24 mouse cellular contexts compared by ENCODE assay signal in the genomic region with DNA sequence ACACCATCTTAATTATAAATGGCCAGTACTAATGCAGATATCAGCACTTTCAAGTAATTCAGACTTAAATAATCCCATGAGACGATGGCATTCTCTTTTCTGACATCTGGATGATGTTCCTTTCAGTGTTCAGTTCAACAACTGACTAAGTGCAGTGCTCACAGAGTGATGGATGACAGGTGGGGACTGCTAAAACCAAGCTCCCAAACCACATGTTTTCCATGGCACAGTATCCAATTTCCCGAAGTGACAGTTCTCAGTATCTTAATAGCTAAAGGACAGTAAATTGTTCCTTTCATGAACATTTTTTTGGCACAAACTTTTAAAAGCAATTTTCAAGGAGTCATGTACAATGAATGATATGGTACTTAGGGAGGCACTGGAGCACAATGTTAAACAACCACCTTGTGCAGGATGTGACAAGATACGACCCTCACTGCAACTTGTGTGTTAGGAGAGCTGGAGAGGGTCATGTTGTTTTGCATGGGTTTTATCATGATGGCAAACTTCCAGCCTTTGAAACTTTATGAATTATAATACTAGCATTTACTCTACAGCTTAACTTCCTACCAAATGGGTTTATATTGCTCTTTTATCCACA.
A peak's percentile ranks its signal among the peaks of the same experiment; 100 is the strongest.
DNase-seq lines count a peak whose midpoint lies in the region; ATAC-seq and TF ChIP-seq lines count a peak whose summit lies in the region.
"Had no signal": no experiment of that assay in that cellular context is flagged by ENCODE, and none has a peak within 500 bp of the region (broad histone marks: within the 10 kb centered on the region; RNA-seq: fewer than 3 reads in every experiment).

No protein-coding gene starts in this region.

- H3K4me2 ChIP-seq in kidney, embryonic 15.5 days, result no peak overlapping the region
- no peak overlapping the region for H3K4me2 ChIP-seq in lung, embryonic 14.5 days
- H3K4me2 ChIP-seq: forebrain, embryonic 13.5 days; heart, embryonic 15.5 days; hindbrain, embryonic 13.5 days; limb, embryonic 15.5 days; midbrain, embryonic 13.5 days had no signal

- DNase-seq in kidney, adult 11 months, result no peak
- peak; percentile 30 for DNase-seq in lung, embryonic 14.5 days
- DNase-seq in lung, postnatal 36 days, result no peak
- DNase-seq in fibroblast of lung, adult 2 months (ENCODE audit: low read depth), result peak; percentile 6
- DNase-seq in spleen, postnatal 10 days (ENCODE audit: low spot score in 2 of 2), result no peak
- no peak for DNase-seq in left cerebral cortex, postnatal 4 days
- DNase-seq: adrenal gland, postnatal 10 days; cerebellum, adult 18-20 months; cerebellum, postnatal 25 days; gastrocnemius, adult 2 months; heart, postnatal 36 days; kidney, adult 9 months; layer of hippocampus, postnatal 36 days; lung, postnatal 14 days; right cerebral cortex, postnatal 14 days; spleen, adult 18-20 months had no signal

- H3K27me3 ChIP-seq in kidney, embryonic 15.5 days, result no peaks in the 10 kb centered on the region
- H3K27me3 ChIP-seq in lung, embryonic 14.5 days (ENCODE audit: insufficient read depth, low read length), result no peaks in the 10 kb centered on the region
- H3K27me3 ChIP-seq: forebrain, embryonic 13.5 days; heart, embryonic 15.5 days; hindbrain, embryonic 13.5 days; limb, embryonic 15.5 days; midbrain, embryonic 13.5 days had no signal

- no peak overlapping the region for H3K9ac ChIP-seq in kidney, embryonic 15.5 days
- H3K9ac ChIP-seq in lung, embryonic 14.5 days, result no peak overlapping the region
- H3K9ac ChIP-seq: forebrain, embryonic 13.5 days; heart, embryonic 15.5 days; hindbrain, embryonic 13.5 days; limb, embryonic 15.5 days; liver, embryonic 14.5 days; midbrain, embryonic 13.5 days had no signal

- H3K36me3 ChIP-seq in kidney, embryonic 15.5 days, result no peaks in the 10 kb centered on the region
- no peaks in the 10 kb centered on the region for H3K36me3 ChIP-seq in lung, embryonic 14.5 days (ENCODE audit: insufficient read depth)
- H3K36me3 ChIP-seq: heart, embryonic 15.5 days; hindbrain, embryonic 13.5 days; limb, embryonic 15.5 days; midbrain, embryonic 13.5 days had no signal

- 21% methylated on average over 3 of the region's 3 CpGs for WGBS in kidney, embryonic 15.5 days
- WGBS in lung, embryonic 14.5 days, result 35% methylated on average over 3 of the region's 3 CpGs

- no peaks in the 10 kb centered on the region for H3K9me3 ChIP-seq in kidney, embryonic 15.5 days (replicated peaks)
- H3K9me3 ChIP-seq in lung, embryonic 14.5 days (ENCODE audit: low read depth, low read length), result no peaks in the 10 kb centered on the region
- H3K9me3 ChIP-seq: forebrain, embryonic 13.5 days; heart, embryonic 15.5 days; hindbrain, embryonic 13.5 days; limb, embryonic 15.5 days; midbrain, embryonic 13.5 days had no signal

- H3K4me1 ChIP-seq in kidney, embryonic 15.5 days, result no peaks in the 10 kb centered on the region
- no peaks in the 10 kb centered on the region for H3K4me1 ChIP-seq in lung, embryonic 14.5 days (ENCODE audit: insufficient read depth)
- H3K4me1 ChIP-seq: forebrain, embryonic 13.5 days; heart, embryonic 15.5 days; hindbrain, embryonic 13.5 days; limb, embryonic 15.5 days; midbrain, embryonic 13.5 days had no signal

- no peak for TF ChIP-seq CTCF in lung, embryonic 14.5 days (IDR thresholded peaks at IDR 0.05; ENCODE audit: low read depth)

- no peak overlapping the region for H3K27ac ChIP-seq in kidney, embryonic 15.5 days
- no peak overlapping the region for H3K27ac ChIP-seq in lung, embryonic 14.5 days (ENCODE audit: low read depth)
- H3K27ac ChIP-seq: forebrain, embryonic 13.5 days; gastrocnemius, adult 2 months; heart, embryonic 15.5 days; hindbrain, embryonic 13.5 days; limb, embryonic 15.5 days; liver, embryonic 14.5 days; midbrain, embryonic 13.5 days had no signal

- no peak overlapping the region for H3K4me3 ChIP-seq in kidney, embryonic 15.5 days (replicated peaks)
- H3K4me3 ChIP-seq in lung, embryonic 14.5 days (ENCODE audit: low read depth, low read length), result no peak overlapping the region
- H3K4me3 ChIP-seq: forebrain, embryonic 13.5 days; gastrocnemius, adult 2 months; heart, embryonic 15.5 days; hindbrain, embryonic 13.5 days; limb, embryonic 15.5 days; midbrain, embryonic 13.5 days had no signal

- ATAC-seq in kidney, embryonic 15.5 days (replicated peaks; ENCODE audit: low FRiP score), result peak; percentile 90
- peak; percentile 47; the same call in 1 of the 2 replicates for ATAC-seq in lung, embryonic 14.5 days (ENCODE audit: insufficient read depth)
- ATAC-seq: activated CD4-positive, CD25-positive, alpha-beta regulatory T cell, adult 4 months; forebrain, embryonic 13.5 days; midbrain, embryonic 13.5 days had no signal

- intact Hi-C loops in left cerebral cortex, postnatal 4 days (cut with DNase I), result no loop called here

Comparison
In these comparisons a context has a peak if more than half of its experiments do, and no peak if none do; other contexts are left out.
1. DNase-seq: peak in lung, embryonic 14.5 days (single experiment) and fibroblast of lung, adult 2 months (single experiment); none in kidney, adult 11 months (single experiment), lung, postnatal 36 days (single experiment), spleen, postnatal 10 days (0 of 2) and left cerebral cortex, postnatal 4 days (single experiment).